Mouse (Mus musculus): Measurements from ENCODE around the gene Dzip1.
A peak's percentile ranks its signal among the peaks of the same experiment; 100 is the strongest.

The Dzip1 gene

GRCm38 (mm10) chr14:118874126-118874525 is 51.1 kb downstream of the Dzip1 start:
- DNase-seq (ENCODE audit: low spot score in 2 of 2), result no peak

GRCm38 (mm10) chr14:118869712-118870111 is 55.5 kb downstream of the Dzip1 start:
- DNase-seq (ENCODE audit: low spot score in 2 of 2), result no peak

- no peak for DNase-seq (ENCODE audit: low spot score in 2 of 2)
These were observed 57.0 kb downstream of the Dzip1 start for GRCm38 (mm10) chr14:118868102-118868724.

- no peak for DNase-seq (ENCODE audit: low spot score in 2 of 2)
These were observed 57.9 kb downstream of the Dzip1 start for GRCm38 (mm10) chr14:118867366-118867765.

GRCm38 (mm10) chr14:118866014-118866811 is 59.0 kb downstream of the Dzip1 start:
- DNase-seq (ENCODE audit: low spot score in 2 of 2), result no peak

DNA sequence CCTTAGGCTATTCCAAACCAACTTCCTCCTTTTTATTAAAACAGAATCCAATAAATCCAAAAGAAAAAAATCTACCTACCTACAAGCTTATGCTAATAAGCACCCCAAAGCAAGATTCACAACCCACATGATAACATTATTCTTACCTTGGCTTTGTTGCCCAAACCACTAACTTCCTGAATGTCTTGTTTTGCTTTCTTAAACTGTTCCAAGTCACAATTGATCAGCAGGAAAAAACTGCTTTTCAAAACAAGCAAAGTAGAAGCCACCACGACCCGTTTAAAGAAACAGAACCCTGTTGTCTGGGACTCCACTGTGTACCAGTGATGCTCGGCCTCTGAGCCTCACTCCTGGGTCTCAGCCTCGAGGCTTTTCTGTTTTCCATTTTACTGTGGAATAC is 60.4 kb downstream of the Dzip1 start:
- no peak for DNase-seq (ENCODE audit: low spot score in 2 of 2)

DNA sequence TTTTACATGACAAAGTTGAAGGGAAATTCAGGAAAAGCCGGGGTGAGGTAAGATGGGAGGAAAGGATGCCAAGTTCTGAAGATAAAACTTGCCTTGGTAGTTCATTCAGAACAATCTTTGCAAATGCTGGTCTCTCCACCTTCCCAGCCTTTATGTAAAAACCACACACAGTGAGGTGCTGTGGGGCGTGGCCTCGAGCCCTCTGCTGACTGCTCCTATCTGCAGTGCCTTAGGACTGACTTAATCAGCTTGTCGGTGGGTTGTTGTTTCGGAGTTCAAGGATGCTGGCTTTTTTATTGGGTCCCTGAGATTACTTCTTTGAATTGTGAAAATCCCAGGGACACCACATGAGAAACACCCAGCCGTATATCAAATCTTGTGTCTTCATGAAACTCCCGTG is 63.0 kb downstream of the Dzip1 start:
- no peak for DNase-seq (ENCODE audit: low spot score in 2 of 2)

DNA sequence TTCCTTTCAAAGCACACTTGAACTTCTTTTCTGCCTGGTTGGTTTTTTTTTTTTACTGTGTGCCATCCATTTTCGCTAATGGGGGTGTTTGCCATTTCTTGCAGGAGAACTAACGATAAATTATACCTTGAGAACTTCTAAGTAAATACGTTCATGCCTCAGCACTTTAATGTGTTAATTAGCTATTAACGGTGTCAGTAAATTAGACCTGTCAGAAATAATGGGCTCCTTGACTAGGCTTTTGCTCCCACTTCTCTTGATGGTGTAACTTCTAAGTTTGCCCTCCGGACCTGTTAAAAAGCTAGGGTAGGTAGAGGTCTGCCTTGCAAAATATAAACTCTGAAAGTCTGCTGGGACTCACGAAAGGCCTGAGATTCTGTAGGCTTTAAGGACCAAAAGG is 66.9 kb downstream of the Dzip1 start:
- DNase-seq (ENCODE audit: low spot score in 2 of 2), result no peak

DNA sequence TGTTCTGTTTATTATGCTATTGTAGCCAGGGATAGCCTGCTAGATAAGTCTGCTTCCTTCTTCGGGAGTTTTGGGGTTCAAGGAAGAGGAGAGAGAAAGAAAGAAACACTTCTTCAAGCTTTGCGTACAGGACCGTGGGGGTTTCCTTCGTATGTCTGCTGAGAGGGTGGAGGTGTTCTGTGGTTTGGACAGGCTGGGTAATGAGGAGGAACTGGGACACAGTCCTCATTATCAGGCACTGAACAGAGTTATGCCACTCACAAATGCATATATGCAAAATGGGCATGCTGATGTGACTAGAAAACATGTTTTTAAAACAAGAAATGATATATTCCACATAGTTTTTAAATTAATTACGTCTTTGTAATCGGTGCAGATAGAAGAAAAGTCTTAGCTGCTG is 68.7 kb downstream of the Dzip1 start:
- DNase-seq (ENCODE audit: low spot score in 2 of 2), result no peak

DNA sequence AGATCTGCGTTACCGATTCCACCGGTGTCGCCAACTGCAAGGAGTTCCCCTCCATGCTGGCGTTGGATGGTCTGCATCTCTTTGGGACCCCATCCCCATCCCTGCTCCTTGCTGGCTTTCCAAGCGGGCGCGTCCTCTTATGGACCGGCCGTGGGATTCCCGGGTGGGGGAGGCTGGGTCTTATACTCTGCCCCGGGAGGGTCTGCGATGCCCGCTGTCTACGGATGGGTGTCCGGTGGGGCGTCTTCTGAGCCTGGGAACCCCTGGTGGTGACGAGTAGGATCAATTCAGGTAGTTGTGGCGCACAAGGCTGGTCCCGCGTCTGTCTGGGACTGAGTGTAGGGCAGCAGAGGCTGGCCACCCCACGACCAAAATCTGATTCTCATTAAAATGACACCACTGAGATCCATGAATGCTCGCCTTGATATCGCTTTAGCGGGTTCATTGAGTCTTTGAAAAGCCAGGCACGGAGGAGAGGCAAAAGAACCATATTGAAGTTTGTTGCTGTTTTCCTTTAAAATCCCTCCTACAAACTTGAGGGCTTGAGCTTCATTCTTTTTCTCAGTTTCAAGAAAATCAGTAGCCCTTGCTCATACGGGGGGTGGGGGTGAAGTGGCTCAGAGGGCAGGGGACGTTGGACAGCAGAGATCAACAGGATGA is 70.0 kb downstream of the Dzip1 start:
- DNase-seq (ENCODE audit: low spot score in 2 of 2), result peak in 1 of 2 experiments; percentile 19

- peak; percentile 38 to 49 for DNase-seq (ENCODE audit: low spot score in 2 of 2)
These were observed 70.7 kb downstream of the Dzip1 start for GRCm38 (mm10) chr14:118854371-118855114.

GRCm38 (mm10) chr14:118851496-118852107 is 73.7 kb downstream of the Dzip1 start:
- no peak for DNase-seq (ENCODE audit: low spot score in 2 of 2)

- DNase-seq (ENCODE audit: low spot score in 2 of 2), result no peak
These were observed 74.6 kb downstream of the Dzip1 start for GRCm38 (mm10) chr14:118850696-118851035.

DNA sequence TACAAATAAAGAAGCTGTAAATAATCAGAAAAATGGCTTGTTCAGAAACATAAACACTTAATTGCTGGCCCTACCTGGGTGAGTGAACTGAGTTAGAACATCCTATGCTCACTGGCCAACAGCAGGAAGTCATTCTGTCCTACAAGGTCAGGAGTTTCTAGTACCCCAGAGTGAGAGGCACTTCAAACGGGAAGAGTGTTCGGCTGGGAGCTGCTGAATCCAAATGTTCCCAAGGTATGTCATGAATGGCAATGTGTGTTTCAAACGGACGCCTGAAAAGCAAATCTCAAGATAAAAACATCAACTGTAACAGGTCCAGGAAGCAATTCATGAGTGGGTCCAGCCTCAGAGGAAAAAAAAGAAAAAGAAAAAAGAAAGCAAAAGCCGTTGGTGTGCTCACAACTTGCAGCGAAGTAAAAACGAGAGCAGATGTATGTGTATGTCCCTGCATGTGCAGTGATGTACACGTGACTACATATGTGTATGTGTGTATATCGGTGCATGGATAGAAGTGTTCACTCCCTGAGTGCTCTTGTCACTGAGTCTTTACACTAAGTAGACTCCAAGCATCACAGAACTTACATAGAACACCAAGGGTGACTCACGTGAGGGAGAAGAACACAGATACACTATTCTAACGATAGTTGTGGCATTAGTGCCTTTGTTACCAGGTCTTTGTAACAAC is 75.1 kb downstream of the Dzip1 start:
- no peak for DNase-seq (ENCODE audit: low spot score in 2 of 2)

- DNase-seq (ENCODE audit: low spot score in 2 of 2), result no peak
These were observed 77.1 kb downstream of the Dzip1 start for GRCm38 (mm10) chr14:118848171-118848570.

DNA sequence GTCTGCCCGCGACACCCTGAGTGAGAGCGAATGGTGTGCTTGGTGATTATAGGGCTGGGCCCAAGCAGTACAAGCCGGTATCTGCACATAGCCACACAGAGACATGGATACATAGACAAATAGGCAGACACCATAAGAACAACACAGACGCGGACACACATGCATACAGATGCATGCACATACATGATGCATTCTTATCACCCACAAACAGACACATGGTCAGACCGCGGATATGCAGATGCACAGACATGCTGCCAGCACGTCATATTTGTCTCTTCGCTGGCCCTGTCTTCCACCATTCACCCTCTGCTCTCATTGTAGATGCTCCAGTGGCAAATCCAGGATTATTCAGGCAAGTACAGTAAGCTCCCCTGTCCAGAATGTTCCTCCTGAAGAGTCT is 78.4 kb downstream of the Dzip1 start:
- no peak for DNase-seq (ENCODE audit: low spot score in 2 of 2)

DNA sequence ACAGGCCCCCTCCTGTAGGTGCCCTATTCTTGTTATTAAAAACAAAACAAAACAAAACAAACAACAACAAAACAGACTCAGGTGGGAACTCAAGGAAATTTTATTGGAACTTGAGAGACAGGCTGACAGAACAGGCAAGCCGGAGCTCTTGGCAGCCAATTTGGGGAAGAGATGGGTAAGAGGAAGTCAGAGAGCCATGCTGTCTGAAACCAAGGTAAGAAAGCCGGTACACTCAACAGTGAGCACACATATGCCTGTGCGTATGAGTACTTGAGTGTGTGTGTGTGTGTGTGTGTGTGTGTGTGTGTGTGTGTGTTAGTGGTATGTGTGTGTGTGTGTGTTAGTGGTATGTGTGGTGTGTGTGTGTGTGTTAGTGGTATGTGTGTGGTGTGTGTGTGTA is 82.9 kb downstream of the Dzip1 start:
- no peak for DNase-seq (ENCODE audit: low spot score in 2 of 2)

- DNase-seq (ENCODE audit: low spot score in 2 of 2), result no peak
These were observed 85.2 kb downstream of the Dzip1 start for GRCm38 (mm10) chr14:118840027-118840426.

- DNase-seq (ENCODE audit: low spot score in 2 of 2), result no peak
These were observed 85.8 kb downstream of the Dzip1 start for GRCm38 (mm10) chr14:118839416-118839815.

DNA sequence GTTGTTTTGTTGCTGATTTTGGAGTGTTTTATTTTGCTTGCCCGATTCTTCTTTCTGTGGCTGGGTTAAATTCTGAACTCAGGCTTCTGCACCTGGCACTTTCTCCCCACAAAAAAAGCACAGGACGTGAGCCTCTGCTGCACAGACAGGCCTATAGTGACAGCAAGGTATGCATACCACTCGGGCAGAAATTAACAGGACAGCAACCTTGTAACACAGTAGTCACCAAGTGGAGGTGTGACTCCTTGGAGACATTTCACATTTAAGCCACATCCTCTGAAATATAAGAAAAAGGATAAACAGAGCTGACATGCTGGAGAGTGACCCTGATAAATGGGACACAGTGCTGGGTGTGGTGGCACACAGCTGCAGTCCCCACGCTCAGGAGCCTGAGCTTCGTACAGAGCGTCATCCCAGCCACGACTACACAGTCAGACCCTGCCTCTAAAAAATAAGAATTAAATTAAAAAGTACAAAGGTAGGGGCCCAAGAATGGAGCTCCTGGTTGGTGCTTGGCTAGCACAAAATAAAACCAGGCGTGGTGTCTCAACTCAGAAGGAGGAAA is 86.6 kb downstream of the Dzip1 start:
- DNase-seq (ENCODE audit: low spot score in 2 of 2), result no peak

DNA sequence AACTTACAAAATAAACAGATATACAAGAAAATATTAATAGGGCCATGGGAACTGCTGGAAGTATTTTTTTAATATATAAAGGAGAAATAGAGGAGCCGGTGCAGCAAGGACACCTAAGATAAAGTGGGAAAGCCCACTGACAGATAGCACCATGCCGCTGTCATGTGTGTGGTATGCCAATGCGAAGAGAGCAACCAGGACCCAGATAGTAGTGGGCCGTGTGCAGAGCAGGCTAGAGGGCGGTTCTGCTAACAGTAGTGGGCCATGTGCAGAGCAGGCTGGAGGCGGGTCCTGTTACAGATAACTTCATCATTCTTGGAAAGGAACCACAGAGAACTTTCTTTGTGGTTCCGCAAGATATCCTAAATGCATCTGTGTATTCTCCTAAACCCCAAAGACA is 88.5 kb downstream of the Dzip1 start:
- no peak for DNase-seq (ENCODE audit: low spot score in 2 of 2)

Measured in spleen, postnatal 14 days (tissue).